Mouse (Mus musculus) CH12.LX (cell line): ENCODE results near the gene Noxo1. TPM values are rescaled to one million over a fixed set of nuclear protein-coding genes. Genes with fewer than 3 reads are reported as not detected.

ENCODE experiments used
- DNase-seq: peaks from one replicate; pipeline ENCODE4 v3.0.0-alpha.2; 2013; ENCODE audit errors: extremely low read depth
- H3K27ac ChIP-seq: 2 replicates; pipeline ENCODE4 v1.5.1; 2012; ENCODE audit warnings: low read depth, mild to moderate bottlenecking, control low read depth, moderate library complexity; ENCODE audit not compliant: insufficient read depth
- H3K27me3 ChIP-seq: replicated peaks from 2 replicates; pipeline ENCODE3; 2012; ENCODE audit warnings: inconsistent platforms
- H3K36me3 ChIP-seq, 2 experiments: replicated peaks in 1 of 2; 2 replicates each; pipeline versions ENCODE3 to v1.6.1; 2012; ENCODE audit warnings: inconsistent platforms in 1 of 2, low read length in 1 of 2, mild to moderate bottlenecking in 1 of 2, mixed read lengths in 1 of 2, moderate library complexity in 1 of 2; ENCODE audit not compliant: control insufficient read depth in 1 of 2, insufficient read depth in 1 of 2
- H3K4me1 ChIP-seq, 2 experiments: 2 replicates each; pipeline ENCODE4 v1.6.1; 2012; ENCODE audit warnings: inconsistent platforms in 1 of 2, moderate library complexity in 1 of 2; ENCODE audit not compliant: insufficient read depth in 2 of 2, control insufficient read depth in 1 of 2
- H3K4me2 ChIP-seq: 2 replicates; pipeline ENCODE4 v1.6.1; 2012; ENCODE audit warnings: low read depth, mild to moderate bottlenecking, control low read depth; ENCODE audit not compliant: poor library complexity, insufficient read depth, severe bottlenecking
- H3K4me3 ChIP-seq, 3 experiments: fragments of 150-350 bp in 1 of 3; sonication (generic) in 1 of 3; replicated peaks in 1 of 3; 2 replicates each; pipeline versions ENCODE3 to v1.5.1; 2011 to 2012; ENCODE audit warnings: low read depth in 2 of 3, low read length in 2 of 3, mild to moderate bottlenecking in 2 of 3, moderate library complexity in 2 of 3, control low read depth in 1 of 3, improper control_type of control experiment in 1 of 3, inconsistent platforms in 1 of 3, mixed read lengths in 1 of 3; ENCODE audit not compliant: poor library complexity in 1 of 3
- H3K79me2 ChIP-seq: replicated peaks from 2 replicates; pipeline ENCODE4 v1.6.1; 2012; ENCODE audit warnings: mild to moderate bottlenecking, moderate library complexity; ENCODE audit not compliant: control insufficient read depth, poor library complexity, insufficient read depth, severe bottlenecking; ENCODE audit errors: extremely low read depth
- H3K9ac ChIP-seq: 2 replicates; pipeline ENCODE4 v1.6.1; 2012; ENCODE audit warnings: low read depth, mild to moderate bottlenecking, control low read depth, moderate library complexity; ENCODE audit not compliant: insufficient read depth
- H3K9me3 ChIP-seq: replicated peaks from 2 replicates; pipeline ENCODE3; 2012; ENCODE audit warnings: low read length, inconsistent platforms, mixed read lengths
- CHD1 ChIP-seq: IDR thresholded peaks from 2 replicates; pipeline ENCODE4 v1.6.1; 2012; ENCODE audit warnings: low read depth, low read length, improper control_type of control experiment, inconsistent platforms
- CHD2 ChIP-seq: IDR thresholded peaks from 2 replicates; pipeline ENCODE4 v1.6.1; 2011; ENCODE audit warnings: low read length, improper control_type of control experiment
- CTCF ChIP-seq, 2 experiments: IDR thresholded peaks in 1 of 2; conservative IDR thresholded peaks in 1 of 2; 2 replicates each; pipeline ENCODE4 v1.5.1; 2011 to 2012; ENCODE audit warnings: low read depth in 2 of 2, low read length in 2 of 2, improper control_type of control experiment in 1 of 2, inconsistent platforms in 1 of 2, mild to moderate bottlenecking in 1 of 2, moderate library complexity in 1 of 2
- HCFC1 ChIP-seq: IDR thresholded peaks from 2 replicates; pipeline ENCODE4 v1.6.1; 2012; ENCODE audit warnings: low read depth, mild to moderate bottlenecking, inconsistent platforms, low read length, improper control_type of control experiment
- JUND ChIP-seq: conservative IDR thresholded peaks from 2 replicates; pipeline ENCODE4 v1.6.1; 2011; ENCODE audit warnings: low read depth, low read length, improper control_type of control experiment
- MAX ChIP-seq: IDR thresholded peaks from 2 replicates; pipeline ENCODE4 v1.6.1; 2011; ENCODE audit warnings: low read length, improper control_type of control experiment
- MYC ChIP-seq: IDR thresholded peaks from 2 replicates; pipeline ENCODE4 v1.6.1; 2011; ENCODE audit warnings: low read depth, mild to moderate bottlenecking, improper control_type of control experiment, low read length
- NELFE ChIP-seq: IDR thresholded peaks from 2 replicates; pipeline ENCODE4 v1.6.1; 2011; ENCODE audit warnings: low read depth, low read length, improper control_type of control experiment
- NRF1 ChIP-seq: IDR thresholded peaks from 2 replicates; pipeline ENCODE4 v1.6.1; 2014; ENCODE audit warnings: low read depth, mild to moderate bottlenecking, inconsistent platforms, low read length, improper control_type of control experiment, moderate library complexity
- RAD21 ChIP-seq: IDR thresholded peaks from 2 replicates; pipeline ENCODE4 v1.6.1; 2011; ENCODE audit warnings: low read depth, mild to moderate bottlenecking, low read length, improper control_type of control experiment, moderate library complexity
- RCOR1 ChIP-seq: conservative IDR thresholded peaks from 2 replicates; pipeline ENCODE4 v1.6.1; 2012; ENCODE audit warnings: low read depth, mild to moderate bottlenecking, inconsistent platforms, low read length, improper control_type of control experiment
- SIN3A ChIP-seq: IDR thresholded peaks from 2 replicates; pipeline ENCODE4 v1.6.1; 2012; ENCODE audit warnings: low read length, improper control_type of control experiment, inconsistent platforms
- SMC3 ChIP-seq: IDR thresholded peaks from 2 replicates; pipeline ENCODE4 v1.6.1; 2011; ENCODE audit warnings: low read depth, low read length, improper control_type of control experiment
- USF1 ChIP-seq: IDR thresholded peaks from 2 replicates; pipeline ENCODE4 v1.6.1; 2014; ENCODE audit warnings: low read depth, mild to moderate bottlenecking, inconsistent platforms, low read length, improper control_type of control experiment
- USF2 ChIP-seq: conservative IDR thresholded peaks from 2 replicates; pipeline ENCODE4 v1.6.1; 2011; ENCODE audit warnings: low read depth, low read length, improper control_type of control experiment
- ZKSCAN1 ChIP-seq: IDR thresholded peaks from 2 replicates; pipeline ENCODE4 v1.6.1; 2012; ENCODE audit warnings: low read depth, inconsistent platforms, low read length, improper control_type of control experiment, borderline replicate concordance
- ZMIZ1 ChIP-seq: IDR thresholded peaks from 2 replicates; pipeline ENCODE4 v1.6.1; 2012; ENCODE audit warnings: low read depth, mild to moderate bottlenecking, inconsistent platforms, low read length, improper control_type of control experiment
- dilution Hi-C: fragments of 300-500 bp; cut with MboI; formaldehyde crosslinking; loops from 2 replicates; pipeline ENCODE4 v1.14.3; 2020; ENCODE audit warnings: low sequenced_read_pairs; ENCODE audit not compliant: extremely low pct_unique_long_range_greater_than_20kb, extremely low pct_ligation_motif_present
- in situ Hi-C: fragments of 300-500 bp; cut with MboI; formaldehyde crosslinking; loops from 3 replicates; pipeline ENCODE4 v1.14.3; 2019; ENCODE audit warnings: low sequenced_read_pairs, low pct_ligation_motif_present, low pct_unique_long_range_greater_than_20kb, mixed read lengths
- polyA plus RNA-seq: library from polyadenylated mRNA; unstranded; fragments of >175 nt; gene quantifications from 2 replicates; pipeline ENCODE4 v1.2.1, GENCODE M21; 2012; ENCODE audit warnings: low read depth; ENCODE audit not compliant: insufficient read length
- total RNA-seq, 2 experiments: library from RNA; depleted of rRNA; stranded (reverse); fragments of 300-350 nt in 1 of 2; fragments of >200 nt in 1 of 2; gene quantifications; 2 replicates each; pipeline ENCODE4 v1.2.3; 2012 to 2014

The Noxo1 gene
- total and polyA plus RNA-seq, 3 experiments, result 0.47 to 2.5 (median 0.89) TPM

DNA sequence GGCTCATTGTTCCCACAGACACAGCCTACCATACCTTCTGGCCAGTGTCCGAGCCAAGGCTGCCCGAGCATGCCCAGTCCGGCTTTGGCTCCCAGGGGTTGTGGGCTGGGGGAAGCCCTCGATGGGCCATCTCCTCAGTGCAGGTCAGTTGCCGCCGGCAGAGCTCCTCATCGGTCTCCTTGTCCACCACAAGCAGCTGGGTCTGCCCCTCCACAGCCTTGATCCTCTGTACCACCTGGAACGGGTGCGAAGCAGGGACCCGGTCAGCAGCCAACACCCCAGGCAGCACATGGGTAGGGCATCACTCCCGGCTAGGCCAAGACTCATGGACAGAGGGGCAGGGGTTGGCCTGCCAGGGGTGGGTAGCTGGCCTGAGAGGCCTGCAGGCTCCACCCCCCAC is 48.5 kb upstream of the Noxo1 start:
- H3K36me3 ChIP-seq, result no peaks in the 10 kb centered on the region
- no peak for DNase-seq
- H3K4me2 ChIP-seq, result no peak overlapping the region
- in situ Hi-C loops, result no loop called here
- TF ChIP-seq JUND, result no peak
- TF ChIP-seq RCOR1, result no peak
- no peak for TF ChIP-seq RAD21
- no peak for TF ChIP-seq CHD1
- no peak for TF ChIP-seq USF2
- no peak for TF ChIP-seq USF1
- no peak for TF ChIP-seq HCFC1
- no peak for TF ChIP-seq MYC
- TF ChIP-seq NRF1, result no peak
- TF ChIP-seq ZKSCAN1, result no peak
- TF ChIP-seq MAX, result no peak
- peaks cover 12 to 45% of the 10 kb centered on the region in 2 experiments for H3K4me1 ChIP-seq
- no peak overlapping the region for H3K9ac ChIP-seq
- no peak overlapping the region for H3K27ac ChIP-seq
- dilution Hi-C loops, result no loop called here
- H3K27me3 ChIP-seq, result peaks cover 28% of the 10 kb centered on the region
- H3K9me3 ChIP-seq, result no peaks in the 10 kb centered on the region
- H3K4me3 ChIP-seq, result no peak overlapping the region
- no peaks in the 10 kb centered on the region for H3K79me2 ChIP-seq

GRCm38 (mm10) chr17:24648731-24649377 is 47.2 kb upstream of the Noxo1 start:
- H3K4me1 ChIP-seq, result peaks cover 12 to 34% of the 10 kb centered on the region in 2 experiments
- H3K27me3 ChIP-seq, result peaks cover 28% of the 10 kb centered on the region

DNA sequence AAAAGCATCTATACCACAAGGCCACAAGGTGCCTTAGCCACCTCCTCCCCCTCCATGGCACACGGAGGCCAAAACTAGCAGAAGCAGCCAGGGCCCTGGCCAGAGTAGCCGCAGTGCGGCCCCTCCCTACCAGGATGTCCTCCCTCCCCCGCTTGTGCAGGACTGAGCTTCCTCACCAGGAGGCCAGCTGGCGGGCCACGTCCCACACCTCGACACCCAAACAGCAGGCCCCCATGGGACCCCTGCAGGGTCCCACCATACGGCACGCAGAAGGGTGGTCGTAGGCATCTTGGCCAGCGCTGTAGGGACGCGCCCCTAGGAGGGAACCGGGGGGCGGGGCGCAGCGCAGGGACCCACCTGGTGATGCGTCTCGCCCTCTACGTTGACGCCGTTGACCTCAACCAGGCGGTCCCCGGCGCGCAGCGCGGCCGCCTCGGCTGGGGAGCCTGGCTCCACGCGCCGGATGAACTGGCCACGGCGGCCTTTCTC is 46.4 kb upstream of the Noxo1 start:
- Histone ChIP-seq H3K9me3 (no peaks in the 10 kb centered on the region), H3K27me3 (peaks cover 28% of the 10 kb centered on the region), H3K36me3 (no peaks in the 10 kb centered on the region), H3K79me2 (no peaks in the 10 kb centered on the region), H3K4me3 (peak overlapping the region; percentile 39 to 68 (median 44)), H3K9ac (peak overlapping the region; percentile 10; the same call in 1 of the 2 replicates), H3K4me2 (peak overlapping the region; percentile 67), H3K4me1 (peaks cover 12 to 33% of the 10 kb centered on the region in 2 experiments), H3K27ac (no peak overlapping the region)
- dilution Hi-C loops, result no loop called here
- no peak for DNase-seq
- TF ChIP-seq CHD2, result no peak
- no peak for TF ChIP-seq MAX
- TF ChIP-seq SIN3A, result no peak
- TF ChIP-seq JUND, result no peak
- TF ChIP-seq USF2, result no peak
- no peak for TF ChIP-seq SMC3
- no peak for TF ChIP-seq ZMIZ1
- TF ChIP-seq NELFE, result no peak
- in situ Hi-C loops, result loop anchor here (5.0 kb wide), 1 partner anchor 52 kb away; no protein-coding TSS in a partner anchor

More at GRCm38 (mm10) chr17:24648731-24649377, 47.2 kb upstream of the Noxo1 start:
- in situ Hi-C loops, result no loop called here
- H3K4me3 ChIP-seq, result no peak overlapping the region
- TF ChIP-seq CTCF (conservative IDR thresholded peaks at IDR 0.05 in 1 of 2, IDR thresholded peaks at IDR 0.05 in 1 of 2; ENCODE audit: low read depth in 2 of 2, low read length in 2 of 2) (peak in 1 of 2 experiments; percentile 21; a peak in 1 of 4 replicates), ZMIZ1 (no peak)
- no peaks in the 10 kb centered on the region for H3K36me3 ChIP-seq
- H3K9me3 ChIP-seq, result no peaks in the 10 kb centered on the region
- no peak for DNase-seq
- no peak overlapping the region for H3K27ac ChIP-seq
- H3K79me2 ChIP-seq, result no peaks in the 10 kb centered on the region
- H3K4me2 ChIP-seq, result no peak overlapping the region
- no peak overlapping the region for H3K9ac ChIP-seq
- dilution Hi-C loops, result no loop called here
